Mouse (Mus musculus): ENCODE data around the gene Gm128.

Gene Gm128

GRCm38 (mm10) chr3:95200132-95200531 is 41.3 kb downstream of the Gm128 start:
- no peak for DNase-seq (ENCODE audit: low read depth, low spot score)

DNA sequence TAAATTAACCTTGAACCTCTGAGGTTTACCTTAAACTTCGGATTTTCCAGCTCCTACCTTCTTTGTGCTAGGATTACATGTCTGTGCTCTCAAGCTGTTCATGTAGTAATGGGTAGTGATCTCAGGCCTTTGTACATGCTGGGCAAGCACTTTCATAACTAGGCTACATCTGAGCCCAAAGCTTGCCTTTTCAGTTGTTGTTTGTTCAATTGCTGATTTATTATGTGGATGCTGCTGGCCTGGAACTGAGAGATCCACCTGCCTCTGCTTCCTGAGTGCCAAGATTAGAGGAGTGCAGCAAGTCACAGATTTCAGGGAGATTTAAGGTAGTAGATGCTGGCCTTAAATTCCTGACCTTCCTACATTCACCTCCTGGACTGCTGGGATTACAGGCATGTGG is 42.3 kb downstream of the Gm128 start:
- DNase-seq (ENCODE audit: low read depth, low spot score) = no peak

DNA sequence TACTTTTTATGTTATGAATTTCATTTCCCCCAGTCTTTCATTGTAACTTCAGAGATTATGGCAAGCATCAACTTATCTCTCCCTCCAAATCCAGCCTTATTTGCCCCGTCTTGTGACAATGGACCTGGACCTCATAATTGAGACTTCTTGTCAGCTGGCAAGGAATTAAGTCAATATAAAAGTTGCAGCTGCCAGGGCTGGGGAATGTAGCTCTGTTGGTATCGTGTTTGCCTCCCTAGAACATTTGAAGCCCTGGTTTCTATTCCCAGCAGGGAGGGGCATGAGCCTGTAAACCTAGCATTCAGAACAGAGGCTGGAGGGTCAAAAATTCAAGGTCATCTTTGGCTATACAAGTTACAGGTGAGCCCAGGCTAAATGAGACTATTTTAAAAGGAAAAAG is 45.6 kb downstream of the Gm128 start:
- no peak for DNase-seq (ENCODE audit: low read depth, low spot score)

- no peak for DNase-seq (ENCODE audit: low read depth, low spot score)
These were observed 46.7 kb downstream of the Gm128 start for GRCm38 (mm10) chr3:95194721-95195135.
